Mouse (Mus musculus): Measurements from ENCODE around the gene Sox12.

Gene Sox12

DNA sequence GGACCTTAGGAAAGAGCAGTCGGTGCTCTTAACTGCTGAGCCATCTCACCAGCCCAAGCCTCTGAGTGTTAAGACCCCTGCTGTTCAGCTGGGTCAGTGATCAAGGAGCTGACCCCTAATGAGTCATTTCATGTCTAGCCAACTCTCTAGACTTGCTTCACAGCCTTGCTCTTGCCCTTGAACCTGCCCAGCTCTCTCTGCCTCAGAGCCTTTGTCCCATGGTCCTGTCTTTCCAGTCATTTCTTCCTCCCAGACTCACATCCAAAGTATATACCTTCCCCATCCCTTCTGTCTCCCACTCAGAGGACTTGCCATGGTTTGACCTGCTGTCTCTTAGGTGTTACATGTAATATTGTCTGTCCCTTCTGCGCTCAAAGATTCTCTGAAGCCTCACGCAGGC, 40.6 kb downstream of the Sox12 start:
- no peak for DNase-seq

DNA sequence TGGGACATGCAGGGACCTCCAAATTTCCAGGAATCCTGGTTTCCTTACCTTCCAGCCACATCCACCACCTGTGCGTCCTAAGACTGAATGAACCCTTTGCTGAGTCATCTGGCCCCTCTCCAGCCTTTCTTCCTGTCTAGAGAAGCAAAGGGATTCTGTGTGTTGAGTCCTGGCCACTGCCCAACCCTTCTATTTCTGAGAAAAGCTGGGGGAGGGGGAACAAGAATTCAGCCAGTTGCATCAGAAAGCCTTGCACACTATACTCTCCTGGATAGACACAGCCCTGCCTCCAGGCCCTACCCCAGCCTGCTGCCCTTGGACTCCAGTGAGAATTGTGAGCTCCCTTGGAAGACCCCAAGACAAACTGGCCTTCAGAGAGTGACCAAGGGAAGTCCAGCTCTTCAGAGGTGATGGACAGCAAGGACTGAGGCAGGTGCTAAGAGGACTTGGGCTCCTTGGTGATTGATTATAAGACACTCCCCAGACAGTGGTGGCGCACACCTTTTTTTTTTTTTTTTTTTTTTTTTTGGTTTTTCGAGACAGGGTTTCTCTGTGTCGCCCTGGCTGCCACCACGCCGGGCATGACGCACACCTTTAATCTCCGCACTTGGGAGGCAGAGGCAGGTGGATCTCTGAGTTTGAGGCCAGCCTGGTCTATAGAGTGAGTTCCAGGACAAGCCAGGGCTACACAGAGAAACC, 47.9 kb downstream of the Sox12 start:
- DNase-seq, result peak; percentile 57

DNA sequence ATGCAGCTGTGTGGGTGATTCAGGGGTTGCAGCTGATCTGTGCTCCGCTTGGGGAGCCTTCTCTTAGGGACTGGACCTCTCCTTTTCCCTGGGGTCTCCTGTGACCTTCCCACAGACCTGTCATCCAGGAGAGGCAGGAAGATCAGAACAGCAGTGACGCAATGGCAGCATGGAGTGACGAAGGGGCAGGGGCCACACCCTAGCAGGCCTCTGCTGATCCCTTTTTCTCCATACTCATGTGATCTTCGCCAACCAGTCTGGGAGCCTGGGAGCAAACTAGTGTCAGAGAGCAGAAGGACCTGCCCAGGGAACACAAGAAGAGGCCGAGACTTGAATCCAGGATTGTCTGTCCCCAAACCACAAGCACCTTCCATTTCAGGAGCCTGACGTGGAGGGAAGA, 48.7 kb downstream of the Sox12 start:
- no peak for DNase-seq

DNA sequence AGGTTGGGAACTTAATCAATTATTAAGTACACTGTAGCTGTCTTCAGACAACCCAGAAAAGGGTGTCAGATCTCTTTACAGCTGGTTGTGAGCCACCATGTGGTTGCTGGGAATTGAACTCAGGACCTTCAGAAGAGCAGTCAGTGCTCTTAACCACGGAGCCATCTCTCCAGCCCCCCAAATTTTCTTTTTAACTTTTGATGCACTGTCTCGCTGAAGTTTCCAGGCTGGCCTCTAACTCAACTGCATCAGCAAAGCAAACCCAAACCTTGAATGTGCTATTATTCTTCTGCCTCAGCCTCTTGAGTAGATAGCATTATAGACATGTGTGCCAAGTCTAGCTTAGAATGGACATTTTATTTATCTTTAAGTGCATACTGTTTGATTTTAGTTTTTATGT, 50.1 kb downstream of the Sox12 start:
- no peak for DNase-seq

DNA sequence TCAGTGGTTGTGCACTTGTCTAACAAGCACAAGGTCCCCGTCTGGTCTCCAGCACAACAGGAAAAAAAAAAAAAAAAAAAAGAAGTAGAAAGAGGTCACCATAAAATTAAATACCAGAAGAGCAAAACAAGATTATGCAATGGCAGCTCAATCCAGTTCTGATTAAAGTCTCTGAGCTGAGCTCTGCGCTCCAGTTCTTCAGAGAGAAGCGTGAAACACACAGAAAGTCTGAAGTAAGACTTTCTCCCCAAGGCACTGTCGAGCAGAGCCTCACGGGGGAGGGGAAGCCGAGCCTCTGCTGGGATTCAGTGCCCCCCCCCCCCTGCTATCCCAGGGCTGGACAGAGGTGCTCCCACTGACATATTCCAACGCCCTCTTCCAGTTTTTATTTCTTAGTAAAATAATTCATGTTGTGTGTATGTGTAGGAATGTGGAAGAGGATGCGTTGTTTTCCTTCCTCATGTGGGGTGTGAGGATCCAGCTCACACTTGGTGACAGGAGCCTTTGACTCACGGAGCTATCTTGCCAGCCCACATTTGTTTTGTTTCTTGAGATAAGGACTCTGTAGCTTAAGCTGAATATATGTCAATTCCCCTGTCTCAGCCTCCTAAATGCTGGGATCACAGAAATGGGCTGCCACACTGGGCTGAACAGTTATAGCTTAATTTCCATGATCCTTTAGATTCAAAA, 50.9 kb downstream of the Sox12 start:
- DNase-seq, result no peak

DNA sequence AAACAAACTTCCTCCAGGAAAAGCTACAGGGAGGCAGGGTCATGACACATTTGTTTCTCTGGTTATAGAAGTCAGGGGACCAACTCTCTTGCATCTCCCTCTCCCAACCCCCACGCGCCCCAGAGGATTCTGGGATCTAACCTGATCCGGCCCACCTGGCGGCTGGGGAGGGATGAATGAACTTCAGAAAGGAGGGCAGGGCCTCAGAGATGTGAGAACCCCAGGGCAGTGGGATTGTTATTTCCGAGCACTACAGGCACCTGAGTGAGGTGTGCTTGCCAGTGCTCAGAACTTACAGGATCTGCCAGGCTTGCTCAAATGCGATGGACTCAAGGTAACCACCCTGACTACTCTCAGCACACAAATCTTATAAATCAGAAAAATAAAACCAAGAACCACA, 52.5 kb downstream of the Sox12 start:
- DNase-seq, result no peak

DNA sequence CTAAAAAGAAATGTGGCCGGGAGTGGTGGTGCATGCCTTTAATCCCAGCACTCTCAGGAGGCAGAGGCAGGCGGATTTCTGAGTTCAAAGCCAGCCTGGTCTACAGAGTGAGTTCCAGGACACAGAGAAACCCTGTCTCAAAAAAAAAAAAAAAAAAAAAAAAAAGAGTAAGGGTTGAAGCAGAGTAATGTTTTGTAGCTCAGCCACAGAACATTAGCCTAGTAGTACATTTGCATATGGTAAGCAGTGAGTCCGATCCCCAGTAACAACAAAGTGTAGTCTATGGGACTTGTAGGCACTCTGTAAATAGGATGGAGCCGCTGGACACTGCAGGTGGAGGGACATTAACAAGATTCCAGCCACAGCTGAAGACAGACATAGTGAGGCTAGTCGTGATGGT, 53.0 kb downstream of the Sox12 start:
- no peak for DNase-seq

DNA sequence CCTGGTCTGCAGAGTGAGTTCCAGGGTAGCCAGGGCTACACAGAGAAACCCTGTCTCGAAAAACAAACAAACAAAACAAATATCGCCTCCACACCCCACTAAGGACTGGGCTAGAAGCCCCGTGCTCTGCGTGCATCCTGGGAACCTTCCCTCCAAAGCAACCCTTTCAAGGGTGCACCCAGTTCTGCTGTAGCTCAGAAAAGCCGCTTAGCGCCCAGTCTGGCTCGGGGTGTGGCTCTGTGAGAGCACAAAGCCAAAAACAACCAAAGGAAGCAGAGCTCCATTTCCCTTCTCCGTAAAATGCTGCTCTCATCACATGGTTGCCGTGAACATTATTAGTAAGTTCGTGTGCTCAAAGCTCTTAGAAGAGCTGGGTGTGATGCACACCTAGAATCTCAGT, 53.5 kb downstream of the Sox12 start:
- DNase-seq, result no peak

Data from kidney, adult 18-20 months (tissue).